Mouse (Mus musculus) stomach, postnatal 0 days (tissue): ENCODE measurements around the gene Pdcd5. TPM values are rescaled to one million over a fixed set of nuclear protein-coding genes. Genes with fewer than 3 reads are reported as not detected.

Source experiments
- ATAC-seq: fragments of 200-750 bp; cut with Nextera tagmentation; 2 replicates; pipeline ENCODE4 v1.8.0; 2017; ENCODE audit not compliant: low FRiP score, low TSS enrichment
- DNase-seq: peaks from one replicate; pipeline ENCODE4 v3.0.0-alpha.2; 2016; ENCODE audit warnings: low spot score
- H3K27ac ChIP-seq: fragments of 300-500 bp; sonication (generic); replicated peaks from 2 replicates; pipeline ENCODE4 v1.5.1; 2014; ENCODE audit warnings: mild to moderate bottlenecking, control low read depth
- H3K27me3 ChIP-seq: fragments of 300-500 bp; sonication (generic); 2 replicates; pipeline ENCODE4 v1.6.1; 2014; ENCODE audit warnings: low read length; ENCODE audit not compliant: control insufficient read depth, insufficient read depth
- H3K36me3 ChIP-seq: fragments of 300-500 bp; sonication (generic); 2 replicates; pipeline ENCODE4 v1.6.1; 2014; ENCODE audit warnings: low read length, mixed read lengths; ENCODE audit not compliant: control insufficient read depth, insufficient read depth
- H3K4me1 ChIP-seq: fragments of 300-500 bp; sonication (generic); replicated peaks from 2 replicates; pipeline ENCODE4 v1.6.1; 2014; ENCODE audit warnings: antibody characterized with exemption; ENCODE audit not compliant: control insufficient read depth, insufficient read depth
- H3K4me2 ChIP-seq: fragments of 300-500 bp; sonication (generic); replicated peaks from 2 replicates; pipeline ENCODE4 v1.6.1; 2014; ENCODE audit warnings: low read depth, mild to moderate bottlenecking, control low read depth, moderate library complexity
- H3K4me3 ChIP-seq: fragments of 300-500 bp; sonication (generic); 2 replicates; pipeline ENCODE4 v1.5.1; 2014; ENCODE audit warnings: low read depth, low read length, control low read depth
- H3K9ac ChIP-seq: fragments of 300-500 bp; sonication (generic); 2 replicates; pipeline ENCODE4 v1.6.1; 2014; ENCODE audit warnings: mild to moderate bottlenecking, low read length, control low read depth, mixed read lengths
- H3K9me3 ChIP-seq: fragments of 300-500 bp; sonication (generic); 2 replicates; pipeline ENCODE4 v1.6.1; 2016; ENCODE audit warnings: low read length; ENCODE audit not compliant: control insufficient read depth
- CTCF ChIP-seq: IDR thresholded peaks from 2 replicates; pipeline ENCODE4 v1.5.1; 2016; ENCODE audit warnings: antibody characterized with exemption, low read depth, mild to moderate bottlenecking, moderate library complexity
- EP300 ChIP-seq: optimal IDR thresholded peaks from 2 replicates; pipeline ENCODE3; 2016; ENCODE audit warnings: antibody characterized with exemption
- WGBS: fragments of 180-500 bp; shearing (Covaris S2); extraction: QIAGEN DNeasy Blood & Tissue Kit; methylation state at CpG from one replicate; pipeline ENCODE4 v1.1.7; 2014; 5-methylcytosine and 5-hydroxymethylcytosine counted together
- polyA plus RNA-seq: library from polyadenylated mRNA; unstranded; fragments of >200 nt; fragmentation: Nextera tagmentation; extraction: Ambion mirVana; gene quantifications from 2 replicates; pipeline ENCODE4 v1.2.1, GENCODE M21; 2015

Gene Pdcd5
- polyA plus RNA-seq, 1 experiment from 2014 or later, result 190 TPM

GRCm38 (mm10) chr7:35617513-35617912 lies 29.8 kb downstream of the Pdcd5 start:
- H3K4me2 ChIP-seq, result no peak overlapping the region
- no peak overlapping the region for H3K4me3 ChIP-seq
- TF ChIP-seq EP300 (no peak), CTCF (no peak)
- 77% methylated on average over 4 of the region's 4 CpGs for WGBS
- peaks cover 30% of the 10 kb centered on the region for H3K36me3 ChIP-seq
- no peaks in the 10 kb centered on the region for H3K27me3 ChIP-seq
- no peak overlapping the region for H3K9ac ChIP-seq
- no peaks in the 10 kb centered on the region for H3K4me1 ChIP-seq
- DNase-seq (no peak), ATAC-seq (no peak)
- H3K27ac ChIP-seq, result no peak overlapping the region
- no peaks in the 10 kb centered on the region for H3K9me3 ChIP-seq

- H3K4me3 ChIP-seq, result no peak overlapping the region
- TF ChIP-seq EP300, result no peak
- no peak for TF ChIP-seq CTCF
- no peak for ATAC-seq
- no peak overlapping the region for H3K27ac ChIP-seq
- WGBS, result 91% methylated on average over 10 of the region's 10 CpGs
- H3K36me3 ChIP-seq, result peaks cover 29% of the 10 kb centered on the region
- H3K4me1 ChIP-seq, result no peaks in the 10 kb centered on the region
- H3K27me3 ChIP-seq, result no peaks in the 10 kb centered on the region
- no peak overlapping the region for H3K9ac ChIP-seq
- DNase-seq, result no peak
- no peaks in the 10 kb centered on the region for H3K9me3 ChIP-seq
- no peak overlapping the region for H3K4me2 ChIP-seq
Observed at GRCm38 (mm10) chr7:35609245-35609644, 38.1 kb downstream of the Pdcd5 start.

GRCm38 (mm10) chr7:35606816-35607215 lies 40.5 kb downstream of the Pdcd5 start:
- no peak for ATAC-seq
- WGBS, result 93% methylated on average over 10 of the region's 10 CpGs

GRCm38 (mm10) chr7:35602766-35603165 lies 44.6 kb downstream of the Pdcd5 start:
- ATAC-seq, result no peak
- TF ChIP-seq EP300 (no peak), CTCF (no peak)
- Histone ChIP-seq H3K9me3 (no peaks in the 10 kb centered on the region), H3K9ac (no peak overlapping the region), H3K27ac (no peak overlapping the region), H3K27me3 (no peaks in the 10 kb centered on the region), H3K36me3 (peaks cover 17% of the 10 kb centered on the region), H3K4me1 (no peaks in the 10 kb centered on the region), H3K4me3 (no peak overlapping the region), H3K4me2 (no peak overlapping the region)
- no peak for DNase-seq
- WGBS, result 95% methylated on average over 5 of the region's 5 CpGs

More at GRCm38 (mm10) chr7:35606816-35607215, 40.5 kb downstream of the Pdcd5 start:
- TF ChIP-seq EP300 (no peak), CTCF (no peak)
- Histone ChIP-seq H3K36me3 (peaks cover 29% of the 10 kb centered on the region), H3K27me3 (no peaks in the 10 kb centered on the region), H3K4me2 (no peak overlapping the region), H3K9me3 (no peaks in the 10 kb centered on the region), H3K4me3 (no peak overlapping the region), H3K4me1 (no peaks in the 10 kb centered on the region), H3K27ac (no peak overlapping the region), H3K9ac (no peak overlapping the region)
- no peak for DNase-seq

GRCm38 (mm10) chr7:35601106-35601505 lies 46.2 kb downstream of the Pdcd5 start:
- peaks cover 8% of the 10 kb centered on the region for H3K36me3 ChIP-seq
- no peaks in the 10 kb centered on the region for H3K27me3 ChIP-seq
- 88% methylated on average over 6 of the region's 6 CpGs for WGBS

GRCm38 (mm10) chr7:35600031-35600430 lies 47.3 kb downstream of the Pdcd5 start:
- Histone ChIP-seq H3K9me3 (no peaks in the 10 kb centered on the region), H3K4me3 (no peak overlapping the region), H3K27ac (no peak overlapping the region), H3K4me2 (no peak overlapping the region), H3K36me3 (peaks cover 8% of the 10 kb centered on the region), H3K4me1 (no peaks in the 10 kb centered on the region), H3K27me3 (no peaks in the 10 kb centered on the region), H3K9ac (no peak overlapping the region)
- ATAC-seq, result no peak
- no peak for DNase-seq
- 85% methylated on average over 10 of the region's 10 CpGs for WGBS
- no peak for TF ChIP-seq CTCF
- no peak for TF ChIP-seq EP300

More at GRCm38 (mm10) chr7:35601106-35601505, 46.2 kb downstream of the Pdcd5 start:
- no peak overlapping the region for H3K4me2 ChIP-seq
- TF ChIP-seq EP300, result no peak
- no peak for TF ChIP-seq CTCF
- DNase-seq (no peak), ATAC-seq (no peak)
- no peaks in the 10 kb centered on the region for H3K4me1 ChIP-seq
- H3K4me3 ChIP-seq, result no peak overlapping the region
- H3K9ac ChIP-seq, result no peak overlapping the region
- H3K9me3 ChIP-seq, result no peaks in the 10 kb centered on the region
- 0 out of 2 replicates have a peak overlapping the region, but pooled peaks have one; percentile 50 for H3K27ac ChIP-seq
